Mouse (Mus musculus): ENCODE results near the gene Gabpb1.

- TF ChIP-seq CTCF (IDR thresholded peaks at IDR 0.05; ENCODE audit: low read depth, low read length) (no peak), POLR2A (IDR thresholded peaks at IDR 0.05; ENCODE audit: extremely low read depth, insufficient read depth, low read length) (no peak)
These were observed 92.2 kb downstream of the Gabpb1 start for GRCm38 (mm10) chr2:126583960-126584359.

All from liver, adult 2 months (tissue).